ENCODE assay signal across 7 mouse cellular contexts in genomic region chr13:12210023-12210762, GRCm38 (mm10). TPM values are rescaled to one million over a fixed set of nuclear protein-coding genes. Genes with fewer than 3 reads are reported as not detected.
A peak's percentile ranks its signal among the peaks of the same experiment; 100 is the strongest.
DNase-seq lines count a peak whose midpoint lies in the region; ATAC-seq and TF ChIP-seq lines count a peak whose summit lies in the region.

No protein-coding gene starts in this region.

- no peak overlapping the region for H3K9ac ChIP-seq in lung, embryonic 14.5 days

- H3K4me3 ChIP-seq in kidney, adult 2 months (ENCODE audit: insufficient read depth, low read depth, low read length) = no peak overlapping the region
- H3K4me3 ChIP-seq in lung, embryonic 14.5 days (ENCODE audit: low read depth, low read length) = no peak overlapping the region

- H3K4me2 ChIP-seq in lung, embryonic 14.5 days = no peak overlapping the region

- 80% methylated on average over 10 of the region's 10 CpGs for WGBS in kidney, adult 2 months
- WGBS in lung, embryonic 14.5 days = 76% methylated on average over 10 of the region's 10 CpGs

- no peak for TF ChIP-seq POLR2A in kidney, adult 2 months (IDR thresholded peaks at IDR 0.05; ENCODE audit: low read depth, low read length)

- H3K27me3 ChIP-seq in kidney, adult 2 months (replicated peaks; ENCODE audit: control insufficient read depth, insufficient read depth, low read length) = no peaks in the 10 kb centered on the region
- H3K27me3 ChIP-seq in lung, embryonic 14.5 days (ENCODE audit: insufficient read depth, low read length) = no peaks in the 10 kb centered on the region

- peak; percentile 92 for ATAC-seq in granulocyte monocyte progenitor cell, adult 5-6 weeks (replicated peaks; ENCODE audit: poor library complexity, severe bottlenecking)
- ATAC-seq in lung, embryonic 14.5 days (ENCODE audit: insufficient read depth) = peak; percentile 66

- H3K4me1 ChIP-seq in kidney, adult 2 months (ENCODE audit: control insufficient read depth, insufficient read depth, low read length) = no peaks in the 10 kb centered on the region
- H3K4me1 ChIP-seq in lung, embryonic 14.5 days (ENCODE audit: insufficient read depth) = no peaks in the 10 kb centered on the region

- TF ChIP-seq CTCF in kidney, adult 2 months (conservative IDR thresholded peaks at IDR 0.05; ENCODE audit: insufficient read depth, insufficient read length, low read depth, low read length) = peak; percentile 73
- TF ChIP-seq CTCF in lung, embryonic 14.5 days (IDR thresholded peaks at IDR 0.05; ENCODE audit: low read depth) = peak; percentile 96

- no peaks in the 10 kb centered on the region; the same call in none of the 2 replicates for H3K36me3 ChIP-seq in kidney, adult 2 months (ENCODE audit: control insufficient read depth, insufficient read depth, low read length)
- H3K36me3 ChIP-seq in lung, embryonic 14.5 days (ENCODE audit: insufficient read depth) = peaks cover 48% of the 10 kb centered on the region

- peak; percentile 72 for DNase-seq in A20 (ENCODE audit: low read depth, low spot score)
- DNase-seq in CD8-positive naive resting alpha-beta T cell, adult 2 months (ENCODE audit: low read depth in 2 of 2, low spot score in 2 of 2) = peak; percentile 35 to 49
- DNase-seq in c-Kit-positive CD71-positive TER-119-positive erythroid progenitor cells, embryonic 14.5 days (ENCODE audit: low spot score) = peak; percentile 66
- DNase-seq in kidney, adult 2 months = peak; percentile 61
- peak; percentile 83 for DNase-seq in lung, embryonic 14.5 days
- DNase-seq in retina, postnatal 7 days (ENCODE audit: low read depth, low spot score) = peak; percentile 41

- no peaks in the 10 kb centered on the region for H3K9me3 ChIP-seq in lung, embryonic 14.5 days (ENCODE audit: low read depth, low read length)

- H3K27ac ChIP-seq in kidney, adult 2 months (ENCODE audit: insufficient read depth, low read depth, low read length) = no peak overlapping the region
- no peak overlapping the region for H3K27ac ChIP-seq in lung, embryonic 14.5 days (ENCODE audit: low read depth)

RNA-seq across cellular contexts. Expression of gene Mtr, which starts 47.7 kb away (rescaled TPM):
- 28.3 and 40.8 TPM in 2 replicates for total RNA-seq in granulocyte monocyte progenitor cell, adult 5-6 weeks (2014; fragmentation: Nextera tagmentation)
- total RNA-seq in granulocyte monocyte progenitor cell, adult 5-6 weeks (2017) = 39.8 and 46.2 TPM in 2 replicates
- 6.6 and 7.4 TPM in 2 replicates for polyA plus RNA-seq in kidney, adult 2 months (2012; rRNA removed)
- polyA plus RNA-seq in lung, embryonic 14.5 days (2014; fragmentation: Nextera tagmentation; extraction: Ambion mirVana) = 21.3 and 21.9 TPM in 2 replicates
